10 mouse cellular contexts compared by ENCODE assay signal in genomic region chr2:118727911-118728310, GRCm38 (mm10). TPM values are rescaled to one million over a fixed set of nuclear protein-coding genes. Genes with fewer than 3 reads are reported as not detected.
DNase-seq lines count a peak whose midpoint lies in the region; ATAC-seq lines count a peak whose summit lies in the region.
"Had no signal": no experiment of that assay in that cellular context is flagged by ENCODE, and none has a peak within 500 bp of the region (broad histone marks: within the 10 kb centered on the region; RNA-seq: fewer than 3 reads in every experiment).

No protein-coding gene starts in this region.

- peak overlapping the region; percentile 10; the same call in 1 of the 2 replicates for H3K4me3 ChIP-seq in heart, embryonic 11.5 days (ENCODE audit: low read depth, low read length)
- no peak overlapping the region for H3K4me3 ChIP-seq in neural tube, embryonic 12.5 days
- H3K4me3 ChIP-seq in neural tube, embryonic 15.5 days (replicated peaks), result no peak overlapping the region
- H3K4me3 ChIP-seq in limb, embryonic 13.5 days, result no peak overlapping the region
- H3K4me3 ChIP-seq in megakaryocyte, embryonic 14.5 days (replicated peaks), result peak overlapping the region; percentile 90

- WGBS in heart, embryonic 11.5 days (ENCODE audit: insufficient replicate concordance), result 11% methylated on average over 9 of the region's 9 CpGs
- 29% methylated on average over 9 of the region's 9 CpGs for WGBS in neural tube, embryonic 12.5 days
- WGBS in neural tube, embryonic 15.5 days, result 26% methylated on average over 9 of the region's 9 CpGs
- 18% methylated on average over 9 of the region's 9 CpGs for WGBS in limb, embryonic 13.5 days

- H3K9me3 ChIP-seq in heart, embryonic 11.5 days (replicated peaks; ENCODE audit: control insufficient read depth, low read length), result no peaks in the 10 kb centered on the region
- no peaks in the 10 kb centered on the region for H3K9me3 ChIP-seq in neural tube, embryonic 12.5 days
- no peaks in the 10 kb centered on the region for H3K9me3 ChIP-seq in neural tube, embryonic 15.5 days (replicated peaks)
- H3K9me3 ChIP-seq in limb, embryonic 13.5 days, result no peaks in the 10 kb centered on the region
- no peaks in the 10 kb centered on the region for H3K9me3 ChIP-seq in megakaryocyte, embryonic 14.5 days

- ATAC-seq in heart, embryonic 11.5 days (replicated peaks; ENCODE audit: insufficient number of reproducible peaks, low FRiP score, low TSS enrichment), result 0 out of 2 replicates have a peak, but pooled peaks have one; percentile 13
- no peak for ATAC-seq in neural tube, embryonic 12.5 days (ENCODE audit: low FRiP score, low read depth)
- ATAC-seq in neural tube, embryonic 15.5 days (ENCODE audit: low FRiP score), result no peak
- ATAC-seq in limb, embryonic 13.5 days (ENCODE audit: low FRiP score, low read depth), result no peak

- H3K36me3 ChIP-seq in heart, embryonic 11.5 days (ENCODE audit: control insufficient read depth, insufficient read depth, low read length), result no peaks in the 10 kb centered on the region
- H3K36me3 ChIP-seq in neural tube, embryonic 12.5 days, result no peaks in the 10 kb centered on the region
- H3K36me3 ChIP-seq in neural tube, embryonic 15.5 days, result no peaks in the 10 kb centered on the region
- H3K36me3 ChIP-seq in limb, embryonic 13.5 days, result no peaks in the 10 kb centered on the region
- H3K36me3 ChIP-seq in megakaryocyte, embryonic 14.5 days (replicated peaks; ENCODE audit: low read length), result peaks cover 39% of the 10 kb centered on the region

- H3K4me2 ChIP-seq in heart, embryonic 11.5 days, result peak overlapping the region; percentile 42
- 0 out of 2 replicates have a peak overlapping the region, but pooled peaks have one; percentile 21 for H3K4me2 ChIP-seq in neural tube, embryonic 12.5 days (replicated peaks)
- H3K4me2 ChIP-seq in neural tube, embryonic 15.5 days, result no peak overlapping the region
- H3K4me2 ChIP-seq in limb, embryonic 13.5 days (replicated peaks), result peak overlapping the region; percentile 21

- peaks cover 15% of the 10 kb centered on the region for H3K27me3 ChIP-seq in heart, embryonic 11.5 days (ENCODE audit: control insufficient read depth, insufficient read depth, low read length)
- H3K27me3 ChIP-seq in neural tube, embryonic 12.5 days (replicated peaks), result peaks cover 27% of the 10 kb centered on the region
- H3K27me3 ChIP-seq in neural tube, embryonic 15.5 days (replicated peaks), result peaks cover 25% of the 10 kb centered on the region; the same call in 1 of the 2 replicates
- peaks cover 63% of the 10 kb centered on the region for H3K27me3 ChIP-seq in limb, embryonic 13.5 days
- H3K27me3 ChIP-seq in megakaryocyte, embryonic 14.5 days (replicated peaks), result peaks cover 2% of the 10 kb centered on the region

- H3K4me1 ChIP-seq in heart, embryonic 11.5 days (ENCODE audit: control insufficient read depth, insufficient read depth, low read length), result peaks cover 36% of the 10 kb centered on the region
- H3K4me1 ChIP-seq in neural tube, embryonic 12.5 days, result peaks cover 10% of the 10 kb centered on the region
- peaks cover 10% of the 10 kb centered on the region; the same call in 1 of the 2 replicates for H3K4me1 ChIP-seq in neural tube, embryonic 15.5 days
- peaks cover 33% of the 10 kb centered on the region for H3K4me1 ChIP-seq in limb, embryonic 13.5 days
- H3K4me1 ChIP-seq in megakaryocyte, embryonic 14.5 days, result peaks cover 84% of the 10 kb centered on the region

- H3K27ac ChIP-seq in heart, embryonic 11.5 days (ENCODE audit: low read depth, low read length), result no peak overlapping the region
- H3K27ac ChIP-seq in neural tube, embryonic 12.5 days, result no peak overlapping the region
- no peak overlapping the region for H3K27ac ChIP-seq in neural tube, embryonic 15.5 days (replicated peaks)
- no peak overlapping the region for H3K27ac ChIP-seq in limb, embryonic 13.5 days

- no peak for DNase-seq in heart, adult 11 months
- DNase-seq in frontal cortex, postnatal 10 days (ENCODE audit: low spot score in 2 of 2), result no peak
- no peak for DNase-seq in right cerebral cortex, adult 2 months (ENCODE audit: low spot score in 2 of 2)
- DNase-seq: cerebellum, adult 2 months had no signal

- H3K9ac ChIP-seq in heart, embryonic 11.5 days (ENCODE audit: low read depth, low read length), result 0 out of 2 replicates have a peak overlapping the region, but pooled peaks have one; percentile 34
- no peak overlapping the region for H3K9ac ChIP-seq in neural tube, embryonic 12.5 days
- H3K9ac ChIP-seq in neural tube, embryonic 15.5 days (replicated peaks), result no peak overlapping the region
- no peak overlapping the region for H3K9ac ChIP-seq in limb, embryonic 13.5 days

RNA-seq across cellular contexts. Expression of gene Plcb2, which starts 0.3 kb away (rescaled TPM):
- polyA plus RNA-seq in heart, embryonic 11.5 days (2014; fragmentation: Nextera tagmentation; extraction: Ambion mirVana), result 0.99 and 1.4 TPM in 2 replicates
- 0.41 and 1.1 TPM in 2 replicates for polyA plus RNA-seq in neural tube, embryonic 12.5 days (2016; fragmentation: Nextera tagmentation; extraction: Ambion mirVana)
- polyA plus RNA-seq in neural tube, embryonic 15.5 days (2015; fragmentation: Nextera tagmentation; extraction: Ambion mirVana), result 1.0 and 2.2 TPM in 2 replicates
- polyA plus RNA-seq in limb, embryonic 13.5 days (2015; fragmentation: Nextera tagmentation; extraction: Ambion mirVana), result 0.28 and 0.46 TPM in 2 replicates
- polyA plus RNA-seq in megakaryocyte, embryonic 14.5 days (2012; ENCODE audit: insufficient read depth, low replicate concordance), result 14.4 and 25.8 TPM in 2 replicates

RNA-seq across cellular contexts. Expression of gene Inafm2, which starts 17.6 kb away (rescaled TPM):
- polyA plus RNA-seq in heart, embryonic 11.5 days (2014; fragmentation: Nextera tagmentation; extraction: Ambion mirVana), result 45.4 and 46.7 TPM in 2 replicates
- polyA plus RNA-seq in neural tube, embryonic 12.5 days (2016; fragmentation: Nextera tagmentation; extraction: Ambion mirVana), result 25.2 and 25.4 TPM in 2 replicates
- polyA plus RNA-seq in neural tube, embryonic 15.5 days (2015; fragmentation: Nextera tagmentation; extraction: Ambion mirVana), result 22.0 and 23.5 TPM in 2 replicates
- polyA plus RNA-seq in limb, embryonic 13.5 days (2015; fragmentation: Nextera tagmentation; extraction: Ambion mirVana), result 19.4 and 21.1 TPM in 2 replicates
- polyA plus RNA-seq in megakaryocyte, embryonic 14.5 days (2012; ENCODE audit: insufficient read depth, low replicate concordance), result 374 and 820 TPM in 2 replicates

RNA-seq across cellular contexts. Expression of gene Ankrd63, which starts 24.1 kb away (rescaled TPM):
- polyA plus RNA-seq in heart, embryonic 11.5 days (2014; fragmentation: Nextera tagmentation; extraction: Ambion mirVana), result 0.66 and 0.80 TPM in 2 replicates
- not detected in 2 replicates for polyA plus RNA-seq in neural tube, embryonic 12.5 days (2016; fragmentation: Nextera tagmentation; extraction: Ambion mirVana)
- not detected in 2 replicates for polyA plus RNA-seq in neural tube, embryonic 15.5 days (2015; fragmentation: Nextera tagmentation; extraction: Ambion mirVana)
- 0.05 TPM in 1 of 2 replicates, not detected in the other for polyA plus RNA-seq in limb, embryonic 13.5 days (2015; fragmentation: Nextera tagmentation; extraction: Ambion mirVana)
- polyA plus RNA-seq in megakaryocyte, embryonic 14.5 days (2012; ENCODE audit: insufficient read depth, low replicate concordance), result 0.30 and 0.55 TPM in 2 replicates
- polyA plus RNA-seq: hindbrain, embryonic 11.5 days had no signal

RNA-seq across cellular contexts. Expression of gene Ccdc9b, which starts 34.5 kb away (rescaled TPM):
- polyA plus RNA-seq in heart, embryonic 11.5 days (2014; fragmentation: Nextera tagmentation; extraction: Ambion mirVana), result 1.0 and 1.3 TPM in 2 replicates
- 1.6 and 1.9 TPM in 2 replicates for polyA plus RNA-seq in neural tube, embryonic 12.5 days (2016; fragmentation: Nextera tagmentation; extraction: Ambion mirVana)
- polyA plus RNA-seq in neural tube, embryonic 15.5 days (2015; fragmentation: Nextera tagmentation; extraction: Ambion mirVana), result 0.97 and 1.2 TPM in 2 replicates
- polyA plus RNA-seq in limb, embryonic 13.5 days (2015; fragmentation: Nextera tagmentation; extraction: Ambion mirVana), result 0.78 and 0.85 TPM in 2 replicates
- polyA plus RNA-seq in megakaryocyte, embryonic 14.5 days (2012; ENCODE audit: insufficient read depth, low replicate concordance), result 0.57 TPM in 1 of 2 replicates, not detected in the other

RNA-seq across cellular contexts. Expression of gene Phgr1, which starts 44.7 kb away (rescaled TPM):
- not detected in 2 replicates for polyA plus RNA-seq in heart, embryonic 11.5 days (2014; fragmentation: Nextera tagmentation; extraction: Ambion mirVana)
- polyA plus RNA-seq in neural tube, embryonic 12.5 days (2016; fragmentation: Nextera tagmentation; extraction: Ambion mirVana), result not detected in 2 replicates
- 1.2 TPM in 1 of 2 replicates, not detected in the other for polyA plus RNA-seq in neural tube, embryonic 15.5 days (2015; fragmentation: Nextera tagmentation; extraction: Ambion mirVana)
- polyA plus RNA-seq in limb, embryonic 13.5 days (2015; fragmentation: Nextera tagmentation; extraction: Ambion mirVana), result not detected in 2 replicates
- 17.2 and 54.9 TPM in 2 replicates for polyA plus RNA-seq in megakaryocyte, embryonic 14.5 days (2012; ENCODE audit: insufficient read depth, low replicate concordance)
- polyA plus RNA-seq: cerebellum, adult 2 months; hindbrain, embryonic 11.5 days had no signal

Comparison
In these comparisons a context has a peak if more than half of its experiments do, and no peak if none do; other contexts are left out.
1. H3K4me3 ChIP-seq: peak in heart, embryonic 11.5 days (single experiment) and megakaryocyte, embryonic 14.5 days (single experiment); none in neural tube, embryonic 12.5 days (single experiment), neural tube, embryonic 15.5 days (single experiment) and limb, embryonic 13.5 days (single experiment).